Mouse (Mus musculus): Measurements from ENCODE around the gene AI413582.

- no peak for TF ChIP-seq TAL1 (conservative IDR thresholded peaks at IDR 0.05; ENCODE audit: low read depth, low read length)
- TF ChIP-seq CTCF (IDR thresholded peaks at IDR 0.05; ENCODE audit: low read depth, low read length): no peak
- TF ChIP-seq GATA1 (IDR thresholded peaks at IDR 0.05; ENCODE audit: borderline replicate concordance, low read length): no peak
- TF ChIP-seq POLR2AphosphoS5 (IDR thresholded peaks at IDR 0.05; ENCODE audit: insufficient replicate concordance, low read depth, low read length): no peak
These were observed 9.1 kb downstream of the AI413582 start, which contains the start of gene Hmga1 for GRCm38 (mm10) chr17:27556315-27557011.

All from G1E (cell line).